Mouse (Mus musculus): ENCODE results near the gene 4833439L19Rik. TPM values are rescaled to one million over a fixed set of nuclear protein-coding genes. Genes with fewer than 3 reads are reported as not detected.

The 4833439L19Rik gene
- polyA plus RNA-seq, 1 experiment from 2014 or later, result 240 TPM

Small RNA genes lying within 50 kb of the gene (microRNA-seq; reads per million reads assigned to microRNA genes)
- not detected for gene Gm24195

Other genes with a start within 250 kb of the 4833439L19Rik start
- 23.6 and 24.1 TPM in 2 replicates for gene Cplx2, start 194.1 kb downstream of the 4833439L19Rik start, polyA plus RNA-seq (2014; fragmentation: Nextera tagmentation; extraction: Ambion mirVana)
- 91.0 and 102 TPM in 2 replicates for gene Thoc3, start 96.6 kb downstream of the 4833439L19Rik start, polyA plus RNA-seq (2014; fragmentation: Nextera tagmentation; extraction: Ambion mirVana)
- gene Simc1, start 61.7 kb downstream of the 4833439L19Rik start, polyA plus RNA-seq (2014; fragmentation: Nextera tagmentation; extraction: Ambion mirVana), result 30.1 and 33.4 TPM in 2 replicates
- 66.7 and 96.3 TPM in 2 replicates for gene Arl10, start 9.6 kb upstream of the 4833439L19Rik start, polyA plus RNA-seq (2014; fragmentation: Nextera tagmentation; extraction: Ambion mirVana)
- gene Nop16, start 24.7 kb upstream of the 4833439L19Rik start, polyA plus RNA-seq (2014; fragmentation: Nextera tagmentation; extraction: Ambion mirVana), result 44.1 and 45.0 TPM in 2 replicates
- gene Higd2a, start 24.8 kb upstream of the 4833439L19Rik start, polyA plus RNA-seq (2014; fragmentation: Nextera tagmentation; extraction: Ambion mirVana), result 246 and 295 TPM in 2 replicates
- gene Cltb, start 45.9 kb upstream of the 4833439L19Rik start, polyA plus RNA-seq (2014; fragmentation: Nextera tagmentation; extraction: Ambion mirVana), result 172 and 200 TPM in 2 replicates
- 89.1 and 97.9 TPM in 2 replicates for gene Faf2, start 56.3 kb upstream of the 4833439L19Rik start, polyA plus RNA-seq (2014; fragmentation: Nextera tagmentation; extraction: Ambion mirVana)
- gene Rnf44, start 128.5 kb upstream of the 4833439L19Rik start, polyA plus RNA-seq (2014; fragmentation: Nextera tagmentation; extraction: Ambion mirVana), result 78.5 and 88.3 TPM in 2 replicates
- 0.21 and 0.29 TPM in 2 replicates for gene Cdhr2, start 136.0 kb upstream of the 4833439L19Rik start, polyA plus RNA-seq (2014; fragmentation: Nextera tagmentation; extraction: Ambion mirVana)
- gene Gprin1, start 184.4 kb upstream of the 4833439L19Rik start, polyA plus RNA-seq (2014; fragmentation: Nextera tagmentation; extraction: Ambion mirVana), result 17.3 and 19.6 TPM in 2 replicates
- gene Sncb, start 201.2 kb upstream of the 4833439L19Rik start, polyA plus RNA-seq (2014; fragmentation: Nextera tagmentation; extraction: Ambion mirVana), result 61.3 and 118 TPM in 2 replicates
- gene Eif4e1b, start 218.6 kb upstream of the 4833439L19Rik start, polyA plus RNA-seq (2014; fragmentation: Nextera tagmentation; extraction: Ambion mirVana), result not detected in 2 replicates
- gene Tspan17, start 223.9 kb upstream of the 4833439L19Rik start, polyA plus RNA-seq (2014; fragmentation: Nextera tagmentation; extraction: Ambion mirVana), result 78.1 and 82.3 TPM in 2 replicates